Mouse (Mus musculus): ENCODE data around the gene Adgrg1. TPM values are rescaled to one million over a fixed set of nuclear protein-coding genes. Genes with fewer than 3 reads are reported as not detected.
"Not testable (repeated sequence)": the region's sequence is repeated elsewhere in the genome, so short reads cannot be mapped to it uniquely, and the experiment has no call there.

Gene Adgrg1
- total RNA-seq, 4 experiments from 2014 or later, result 11.1 to 18.9 (median 12.8) TPM

- DNase-seq (ENCODE audit: low spot score in 2 of 2), result no peak
These were observed 20.9 kb downstream of the Adgrg1 start for GRCm38 (mm10) chr8:94995336-94995893.

- DNase-seq (ENCODE audit: low spot score in 2 of 2), result no peak
These were observed 21.5 kb downstream of the Adgrg1 start for GRCm38 (mm10) chr8:94996037-94996436.

GRCm38 (mm10) chr8:94996899-94997856 is 22.6 kb downstream of the Adgrg1 start:
- no peak for DNase-seq (ENCODE audit: low spot score in 2 of 2)

- DNase-seq (ENCODE audit: low spot score in 2 of 2), result no peak
These were observed 23.3 kb downstream of the Adgrg1 start for GRCm38 (mm10) chr8:94997857-94998243.

DNA sequence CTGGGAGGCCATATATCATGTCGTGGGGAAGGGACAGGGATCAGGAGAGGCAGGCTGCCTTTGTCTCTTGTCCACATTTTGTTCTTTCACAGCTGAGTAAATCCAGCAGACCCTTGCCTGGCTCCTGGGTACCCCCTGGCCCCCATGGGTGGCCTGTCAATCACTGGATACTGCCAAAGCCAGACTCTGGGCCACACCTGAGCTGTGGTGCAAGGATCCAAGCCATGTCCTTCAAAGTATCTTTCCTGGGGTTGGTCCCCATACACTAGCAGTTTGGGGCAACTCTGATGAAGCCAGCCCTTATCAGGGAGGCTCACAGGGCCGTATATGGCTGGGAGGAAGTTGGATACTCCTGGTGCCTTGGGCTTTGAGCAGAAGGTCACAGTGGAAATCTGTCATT is 23.9 kb downstream of the Adgrg1 start:
- no peak for DNase-seq (ENCODE audit: low spot score in 2 of 2)

DNA sequence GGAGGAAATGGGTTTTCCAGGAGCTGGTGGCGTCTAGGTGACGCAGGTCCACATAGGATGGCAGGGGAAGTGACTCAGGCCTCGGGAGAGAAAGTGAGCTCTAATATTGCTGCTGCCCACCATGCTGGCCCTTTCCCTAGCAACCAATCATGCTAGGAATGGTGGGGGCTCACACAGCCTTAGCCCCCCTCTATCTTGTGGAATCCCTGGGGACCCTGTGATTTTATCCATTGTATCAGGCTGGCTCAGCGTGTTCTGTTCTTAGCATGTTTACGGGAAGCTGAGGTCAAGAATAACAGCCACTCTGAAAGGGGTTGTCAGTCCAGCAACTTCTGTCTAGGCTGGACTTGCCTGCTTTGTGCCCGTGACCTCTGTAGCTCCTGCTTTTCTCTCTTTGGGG is 24.5 kb downstream of the Adgrg1 start:
- DNase-seq (ENCODE audit: low spot score in 2 of 2), result no peak

DNA sequence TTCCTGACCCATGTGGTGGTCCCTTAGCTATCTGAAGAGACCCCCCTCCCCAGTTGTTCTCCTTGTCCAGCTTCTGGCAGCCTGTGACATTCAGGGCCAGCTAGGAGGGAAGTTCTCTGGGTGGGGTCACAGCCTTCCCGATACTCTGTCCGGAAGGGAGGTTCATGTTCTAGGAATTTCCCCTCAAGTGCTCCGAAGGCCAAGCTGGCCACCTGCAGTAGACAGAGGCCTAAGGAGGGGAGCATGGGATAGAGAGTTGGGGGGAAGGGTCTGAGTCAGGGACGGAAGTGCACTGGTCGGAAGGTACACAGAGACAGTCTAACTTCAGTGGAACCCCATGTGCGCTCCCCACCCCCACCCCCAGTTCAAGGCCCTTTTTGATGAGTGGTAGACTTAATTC is 25.4 kb downstream of the Adgrg1 start:
- DNase-seq (ENCODE audit: low spot score in 2 of 2), result no peak

DNA sequence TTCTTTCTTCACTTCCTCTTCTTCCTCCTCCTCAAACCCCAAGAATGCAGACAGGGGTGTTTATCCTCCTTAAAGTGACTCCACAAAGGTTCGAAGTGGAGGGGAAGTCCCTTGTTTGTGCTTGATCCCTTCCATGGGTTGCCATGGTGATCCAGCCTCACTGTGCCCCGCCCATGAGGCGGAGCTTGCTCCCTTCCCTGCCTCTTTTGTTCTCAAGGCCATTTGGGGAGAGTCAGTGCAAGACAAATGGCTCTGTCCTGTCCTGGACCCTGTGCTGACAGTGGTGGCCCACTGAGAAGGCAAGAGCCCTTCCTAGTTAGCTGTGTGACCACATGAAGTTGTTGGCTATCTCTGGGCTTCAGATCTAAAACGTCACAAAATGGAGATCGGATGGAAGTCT is 26.1 kb downstream of the Adgrg1 start:
- DNase-seq (ENCODE audit: low spot score in 2 of 2), result peak in 1 of 2 experiments; percentile 17

DNA sequence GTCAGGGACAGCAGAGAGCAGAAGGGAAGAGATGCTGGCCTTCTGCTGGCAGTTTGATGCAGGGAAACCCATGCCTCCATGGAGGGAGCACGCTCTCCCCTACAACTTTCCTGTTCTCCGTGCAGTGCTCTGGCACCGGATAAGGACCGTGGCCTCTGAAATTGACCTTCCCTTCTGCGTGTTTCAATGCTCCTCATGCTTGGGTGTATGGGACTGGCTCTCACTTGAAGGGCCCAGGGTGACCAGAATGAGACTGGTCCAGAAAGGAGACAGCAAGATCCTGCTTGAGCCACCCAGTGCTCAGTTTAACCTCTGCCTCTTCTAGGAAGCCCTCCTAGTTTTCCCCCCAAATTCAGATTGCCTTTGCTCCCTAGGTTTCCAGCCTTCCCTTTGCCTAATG is 26.6 kb downstream of the Adgrg1 start:
- no peak for DNase-seq (ENCODE audit: low spot score in 2 of 2)

DNA sequence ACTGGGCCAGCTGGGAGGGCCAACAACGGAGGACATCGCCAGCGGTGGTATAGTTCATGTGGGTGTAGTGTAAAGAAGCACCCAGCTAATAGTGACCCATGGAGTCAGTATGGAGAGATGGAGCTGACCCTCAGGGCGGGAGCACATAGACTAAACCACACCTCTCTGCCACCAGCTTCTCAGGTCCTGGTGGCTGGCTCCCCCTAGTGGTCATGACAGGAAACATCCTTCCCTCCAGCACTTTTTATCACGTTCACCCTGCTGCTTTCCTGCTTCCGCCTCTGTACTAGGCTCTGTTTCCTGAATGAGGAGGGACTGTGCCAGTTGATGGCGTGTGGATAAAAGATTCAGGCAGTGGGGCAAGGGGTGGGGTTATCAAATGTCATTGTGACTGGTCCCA is 27.1 kb downstream of the Adgrg1 start:
- DNase-seq (ENCODE audit: low spot score in 2 of 2), result peak; percentile 28 to 50

- DNase-seq (ENCODE audit: low spot score in 2 of 2), result peak in 1 of 2 experiments; percentile 14
These were observed 27.6 kb downstream of the Adgrg1 start for GRCm38 (mm10) chr8:95002089-95002655.

DNA sequence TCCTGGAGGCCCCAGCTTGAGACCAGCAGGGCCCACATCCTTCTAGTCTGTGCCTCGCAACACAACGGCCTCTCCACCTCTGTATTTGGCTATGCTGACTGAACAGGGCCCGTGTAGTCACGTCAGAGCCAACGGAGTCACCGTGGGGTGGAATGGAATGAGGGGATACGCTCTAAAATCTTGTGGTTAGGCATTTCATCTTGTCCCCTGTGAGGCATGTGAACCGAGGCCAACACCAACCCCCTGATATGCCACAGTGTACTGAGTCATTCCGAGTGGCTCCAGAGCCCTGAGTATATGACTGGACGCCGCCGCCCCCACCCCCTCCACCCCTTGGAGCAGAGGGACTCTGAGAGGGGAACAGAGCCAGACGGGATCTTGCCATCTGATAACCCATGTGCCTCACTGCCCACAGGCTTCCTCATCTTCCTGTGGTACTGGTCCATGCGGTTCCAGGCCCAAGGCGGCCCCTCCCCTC is 37.9 kb downstream of the Adgrg1 start:
- DNase-seq (ENCODE audit: low spot score in 2 of 2), result no peak

- DNase-seq (ENCODE audit: low spot score in 2 of 2), result no peak
These were observed 41.3 kb downstream of the Adgrg1 start for GRCm38 (mm10) chr8:95015866-95016265.

DNA sequence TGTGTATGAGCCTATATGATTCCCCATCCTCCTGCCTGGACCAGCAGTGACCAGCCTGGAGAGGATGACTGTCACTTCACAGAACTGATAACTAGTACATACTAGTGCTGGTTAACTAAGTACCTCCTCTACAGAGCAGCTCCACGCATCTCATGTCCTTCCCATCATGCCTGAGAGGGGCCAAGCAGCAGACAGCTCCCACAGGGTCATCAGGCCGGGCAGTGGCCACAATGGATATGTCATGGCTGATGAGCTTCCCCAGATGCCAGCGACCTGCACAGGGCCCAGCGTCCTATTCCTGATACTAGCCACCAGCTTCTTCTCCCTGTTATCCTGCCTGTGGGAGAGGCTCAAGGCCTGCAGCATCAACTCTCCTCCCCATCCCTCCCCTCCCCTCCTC is 42.1 kb downstream of the Adgrg1 start:
- DNase-seq (ENCODE audit: low spot score in 2 of 2), result no peak

DNA sequence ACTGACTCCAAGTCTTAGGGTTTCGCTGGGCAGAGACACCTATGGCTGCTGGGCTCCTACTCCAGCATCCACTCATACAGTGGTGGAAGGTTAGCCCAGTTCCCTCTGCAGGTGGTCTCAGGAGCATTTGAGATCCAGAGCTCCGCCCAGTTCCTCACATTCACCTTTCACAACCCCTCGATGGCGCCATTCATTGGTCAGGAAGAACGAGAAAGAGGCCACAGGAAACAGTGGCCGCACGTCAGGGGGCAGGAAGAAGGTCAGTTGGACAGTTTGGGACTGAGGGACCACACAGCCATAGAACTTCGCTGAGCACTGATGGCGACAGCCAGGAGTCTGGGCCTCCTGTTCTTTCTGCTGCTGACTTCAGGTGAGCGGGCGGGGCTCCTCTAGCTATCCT is 42.9 kb downstream of the Adgrg1 start, which contains the start of gene Adgrg3:
Gene Adgrg3 (plus strand): TSS at position 242 of the 400 bp plus-strand sequence.
- no peak for DNase-seq (ENCODE audit: low spot score in 2 of 2)

GRCm38 (mm10) chr8:95017969-95018635 is 43.6 kb downstream of the Adgrg1 start:
- no peak for DNase-seq (ENCODE audit: low spot score in 2 of 2)

DNA sequence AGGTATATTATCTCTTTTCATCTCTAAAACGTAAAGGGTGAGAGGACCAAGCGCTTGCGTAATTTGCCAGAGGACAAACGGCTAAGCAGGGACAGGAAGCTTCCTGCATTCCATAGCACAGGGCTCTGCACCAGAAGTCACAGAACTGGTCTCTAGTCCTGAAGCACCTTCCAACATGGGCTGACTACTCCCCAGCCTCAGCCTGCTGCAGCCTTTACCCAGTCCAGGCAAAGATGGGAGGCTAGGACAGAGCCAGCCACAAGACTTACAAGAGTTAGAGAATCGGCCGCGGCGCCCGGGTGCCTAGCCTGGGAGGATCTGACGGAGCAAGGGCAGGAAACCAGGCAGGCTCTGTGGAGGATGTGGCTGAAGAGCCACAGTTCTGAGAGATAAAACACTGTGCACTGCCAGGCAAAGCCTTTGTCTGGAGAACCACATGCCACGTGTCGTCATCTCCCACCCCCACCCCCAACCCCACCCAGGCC is 45.8 kb downstream of the Adgrg1 start:
- DNase-seq (ENCODE audit: low spot score in 2 of 2), result no peak

- DNase-seq (ENCODE audit: low spot score in 2 of 2), result no peak
These were observed 46.3 kb downstream of the Adgrg1 start for GRCm38 (mm10) chr8:95020821-95021220.

DNA sequence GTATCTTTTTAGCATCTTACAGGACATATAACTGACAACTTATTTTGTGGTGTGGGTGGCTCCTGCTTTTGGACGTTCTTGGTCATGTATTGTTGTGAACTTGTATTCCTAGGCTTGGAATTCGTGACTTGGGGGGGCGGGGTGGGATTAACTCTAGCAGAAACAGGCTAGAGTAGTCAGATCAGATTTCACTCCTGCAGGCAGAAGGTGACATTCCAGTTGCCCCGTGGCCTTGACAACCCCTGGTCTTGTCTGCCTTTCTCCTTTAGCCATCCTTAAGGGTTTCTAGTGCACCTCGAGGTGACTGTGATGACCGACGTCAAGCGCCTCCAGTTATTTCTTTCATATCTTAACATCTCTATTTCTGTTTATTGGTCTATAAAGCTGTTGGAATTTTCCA is 48.6 kb downstream of the Adgrg1 start:
- no peak for DNase-seq (ENCODE audit: low spot score in 2 of 2)

- DNase-seq (ENCODE audit: low spot score in 2 of 2), result no peak
These were observed 49.8 kb downstream of the Adgrg1 start for GRCm38 (mm10) chr8:95024387-95024786.

DNA sequence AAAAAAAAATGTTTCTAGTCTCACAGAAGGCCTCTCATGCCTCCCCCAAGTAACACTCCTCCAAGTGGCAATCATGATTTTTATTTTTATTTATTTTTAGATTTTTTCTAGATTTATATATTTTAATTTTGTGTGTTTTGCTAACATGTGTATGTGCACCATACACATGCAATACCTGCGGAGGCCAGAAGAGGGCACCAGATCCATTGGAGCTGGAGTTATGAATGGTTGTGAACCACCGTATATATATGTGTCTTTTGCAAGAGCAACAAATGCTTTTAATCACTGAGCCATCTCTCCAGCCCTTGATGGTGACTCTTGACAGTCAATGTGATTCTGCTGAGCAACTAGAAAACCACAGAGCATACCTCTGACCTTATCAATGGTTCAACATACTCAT is 50.9 kb downstream of the Adgrg1 start:
- no peak for DNase-seq (ENCODE audit: low spot score in 2 of 2)

- DNase-seq (ENCODE audit: low spot score in 2 of 2), result not testable (repeated sequence)
These were observed 53.8 kb downstream of the Adgrg1 start for GRCm38 (mm10) chr8:95028391-95028790.

Data from gastrocnemius, adult 8-10 months (tissue).